ENCODE assay signal across 14 mouse cellular contexts in the genomic region with DNA sequence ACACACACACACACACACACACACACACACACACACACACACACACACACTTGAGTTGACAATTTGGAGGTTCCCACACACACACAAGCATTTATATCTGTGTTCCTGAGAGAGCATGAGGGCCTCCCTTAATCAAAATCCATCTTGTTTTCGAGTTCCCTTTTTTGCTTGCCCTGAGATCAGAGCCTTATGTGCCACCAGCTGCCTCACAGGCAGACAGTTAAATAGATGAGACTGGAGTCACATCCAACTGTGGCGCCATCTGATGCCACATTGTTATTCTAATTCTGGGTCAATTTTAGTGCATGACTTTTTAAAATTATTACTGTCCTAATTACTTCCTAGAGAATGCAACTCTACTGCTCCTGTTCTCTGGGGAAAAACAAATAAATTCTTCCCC.
DNase-seq lines count a peak whose midpoint lies in the region; ATAC-seq lines count a peak whose summit lies in the region.
"Had no signal": no experiment of that assay in that cellular context is flagged by ENCODE, and none has a peak within 500 bp of the region (broad histone marks: within the 10 kb centered on the region; RNA-seq: fewer than 3 reads in every experiment).

No protein-coding gene starts in this region.

- peak; percentile 3 for DNase-seq in kidney, postnatal 14 days
- no peak for DNase-seq in kidney, postnatal 10 days
- peak; percentile 80 for DNase-seq in cerebellum, adult 9-10 months
- DNase-seq in layer of hippocampus, adult 9-11 months = peak; percentile 63
- no peak for DNase-seq in embryo, embryonic 10 days (ENCODE audit: low spot score)
- DNase-seq in gastrocnemius, postnatal 25 days = no peak
- no peak for DNase-seq in liver, embryonic 11.5 days (ENCODE audit: low spot score)
- DNase-seq: heart, adult 11 months; liver, postnatal 0 days; right cerebral cortex, postnatal 14 days had no signal

- H3K4me3 ChIP-seq in liver, embryonic 11.5 days (ENCODE audit: low read depth, low read length) = no peak overlapping the region
- H3K4me3 ChIP-seq: limb, embryonic 12.5 days; stomach, embryonic 15.5 days had no signal

- ATAC-seq in cerebellum, adult (ENCODE audit: insufficient number of reproducible peaks, low FRiP score, low TSS enrichment) = peak; percentile 84
- no peak for ATAC-seq in liver, embryonic 11.5 days (replicated peaks; ENCODE audit: low FRiP score)
- ATAC-seq: intestine, embryonic 16.5 days; liver, postnatal 0 days had no signal

- WGBS in liver, embryonic 11.5 days = 73% methylated on average over 2 of the region's 2 CpGs

- H3K36me3 ChIP-seq in liver, embryonic 11.5 days (ENCODE audit: control insufficient read depth, insufficient read depth, low read length) = no peaks in the 10 kb centered on the region
- H3K36me3 ChIP-seq: limb, embryonic 12.5 days; stomach, embryonic 15.5 days had no signal

- H3K27ac ChIP-seq in liver, embryonic 11.5 days (ENCODE audit: low read depth, low read length) = no peak overlapping the region
- H3K27ac ChIP-seq: limb, embryonic 12.5 days; stomach, embryonic 15.5 days had no signal

- no peaks in the 10 kb centered on the region for H3K27me3 ChIP-seq in liver, embryonic 11.5 days (replicated peaks; ENCODE audit: control insufficient read depth, insufficient read depth, low read length)
- H3K27me3 ChIP-seq: limb, embryonic 12.5 days; stomach, embryonic 15.5 days had no signal

- no peak overlapping the region for H3K9ac ChIP-seq in liver, embryonic 11.5 days (ENCODE audit: low read depth, low read length)
- H3K9ac ChIP-seq: limb, embryonic 12.5 days; liver, postnatal 0 days; stomach, embryonic 15.5 days had no signal

- H3K4me1 ChIP-seq in liver, embryonic 11.5 days (replicated peaks; ENCODE audit: control insufficient read depth, insufficient read depth, low read length) = no peaks in the 10 kb centered on the region
- H3K4me1 ChIP-seq: limb, embryonic 12.5 days; stomach, embryonic 15.5 days had no signal

- no peaks in the 10 kb centered on the region for H3K9me3 ChIP-seq in liver, embryonic 11.5 days (ENCODE audit: control insufficient read depth, low read length)
- H3K9me3 ChIP-seq: limb, embryonic 12.5 days; stomach, embryonic 15.5 days had no signal

- H3K4me2 ChIP-seq in liver, embryonic 11.5 days = no peak overlapping the region
- H3K4me2 ChIP-seq: limb, embryonic 12.5 days; stomach, embryonic 15.5 days had no signal

Comparison
In these comparisons a context has a peak if more than half of its experiments do, and no peak if none do; other contexts are left out.
1. DNase-seq: peak in kidney, postnatal 14 days (single experiment), cerebellum, adult 9-10 months (single experiment) and layer of hippocampus, adult 9-11 months (single experiment); none in kidney, postnatal 10 days (single experiment), embryo, embryonic 10 days (single experiment), gastrocnemius, postnatal 25 days (single experiment) and liver, embryonic 11.5 days (single experiment).